Mouse (Mus musculus) hindbrain, embryonic 12.5 days (tissue): ENCODE measurements around the gene Gpatch3. TPM values are rescaled to one million over a fixed set of nuclear protein-coding genes. Genes with fewer than 3 reads are reported as not detected.

ENCODE experiments used
- ATAC-seq: fragments of 200-750 bp; cut with Nextera tagmentation; 2 replicates; pipeline ENCODE4 v1.8.0; 2017; ENCODE audit warnings: moderate TSS enrichment; ENCODE audit not compliant: low FRiP score
- H3K27ac ChIP-seq: fragments of 300-500 bp; sonication (generic); 2 replicates; pipeline ENCODE4 v1.5.1; 2016; ENCODE audit warnings: mild to moderate bottlenecking
- H3K27me3 ChIP-seq: fragments of 300-500 bp; sonication (generic); 2 replicates; pipeline ENCODE4 v1.6.1; 2016; ENCODE audit warnings: mild to moderate bottlenecking
- H3K36me3 ChIP-seq: fragments of 300-500 bp; sonication (generic); 2 replicates; pipeline ENCODE4 v1.6.1; 2016; ENCODE audit warnings: mild to moderate bottlenecking
- H3K4me1 ChIP-seq: fragments of 300-500 bp; sonication (generic); 2 replicates; pipeline ENCODE4 v1.6.1; 2016
- H3K4me2 ChIP-seq: fragments of 300-500 bp; sonication (generic); replicated peaks from 2 replicates; pipeline ENCODE4 v1.6.1; 2016; ENCODE audit warnings: mild to moderate bottlenecking
- H3K4me3 ChIP-seq: fragments of 300-500 bp; sonication (generic); 2 replicates; pipeline ENCODE4 v1.5.1; 2016; ENCODE audit warnings: mild to moderate bottlenecking
- H3K9ac ChIP-seq: fragments of 300-500 bp; sonication (generic); 2 replicates; pipeline ENCODE4 v1.6.1; 2016; ENCODE audit warnings: mild to moderate bottlenecking, moderate library complexity
- H3K9me3 ChIP-seq: fragments of 300-500 bp; sonication (generic); replicated peaks from 2 replicates; pipeline ENCODE4 v1.6.1; 2016; ENCODE audit warnings: mild to moderate bottlenecking
- WGBS: fragments of 180-500 bp; shearing (Covaris S2); methylation state at CpG from one replicate; pipeline ENCODE4 v1.1.7; 2016; 5-methylcytosine and 5-hydroxymethylcytosine counted together
- polyA plus RNA-seq: library from polyadenylated mRNA; unstranded; fragments of >200 nt; fragmentation: Nextera tagmentation; extraction: Ambion mirVana; gene quantifications from 2 replicates; pipeline ENCODE4 v1.2.1, GENCODE M21; 2016

Gene Gpatch3
- polyA plus RNA-seq, 1 experiment from 2014 or later: 12.8 TPM

DNA sequence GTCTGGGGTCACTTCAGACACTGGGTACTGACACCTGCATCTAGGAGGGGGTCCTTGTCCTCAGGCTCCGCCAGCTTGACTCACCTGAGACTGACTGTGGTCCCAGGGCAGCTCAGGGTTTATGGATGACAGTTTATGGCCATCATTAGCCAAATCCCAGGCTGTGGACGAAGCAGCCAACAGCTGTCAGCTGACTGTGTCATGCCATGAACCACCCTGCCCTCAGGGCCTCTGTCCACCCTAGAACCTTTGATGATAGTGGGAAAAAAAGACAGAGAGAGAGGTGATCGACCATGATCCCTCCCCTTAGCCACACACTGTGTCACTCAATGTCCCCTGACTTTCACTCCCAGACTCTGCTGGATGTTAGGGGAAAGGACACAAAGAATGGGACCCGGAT is 12.9 kb upstream of the Gpatch3 start:
- Histone ChIP-seq H3K9me3 (no peaks in the 10 kb centered on the region; the same call in 1 of the 2 replicates), H3K9ac (no peak overlapping the region), H3K4me1 (no peaks in the 10 kb centered on the region), H3K36me3 (no peaks in the 10 kb centered on the region), H3K27ac (no peak overlapping the region), H3K4me2 (no peak overlapping the region), H3K27me3 (no peaks in the 10 kb centered on the region), H3K4me3 (no peak overlapping the region)
- ATAC-seq: no peak
- 73% methylated on average over 4 of the region's 4 CpGs for WGBS

DNA sequence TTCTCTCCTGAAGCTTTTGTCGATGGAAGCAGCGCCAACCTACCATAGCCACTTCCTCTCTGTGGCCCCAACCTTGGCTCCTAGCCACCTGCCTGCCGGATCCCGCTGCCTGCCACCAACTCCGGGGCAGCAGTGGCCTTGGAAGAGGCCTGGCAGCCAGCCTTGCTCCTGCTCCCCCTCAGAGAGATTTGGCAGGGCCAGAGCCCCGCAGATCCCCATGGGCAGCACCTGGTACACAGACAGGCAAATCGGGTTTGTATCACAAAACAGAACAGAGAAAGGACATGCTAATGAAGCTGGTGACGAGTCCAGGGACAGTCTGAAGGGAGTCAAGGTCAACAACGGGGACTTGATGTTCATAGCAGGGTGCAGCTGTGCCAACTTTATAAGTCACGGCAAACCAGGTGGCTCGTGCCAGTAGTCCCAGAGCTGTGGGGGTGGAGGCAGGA is 11.4 kb upstream of the Gpatch3 start:
- Histone ChIP-seq H3K27me3 (no peaks in the 10 kb centered on the region), H3K4me2 (no peak overlapping the region), H3K27ac (no peak overlapping the region), H3K9ac (no peak overlapping the region), H3K36me3 (no peaks in the 10 kb centered on the region), H3K4me3 (no peak overlapping the region), H3K9me3 (no peaks in the 10 kb centered on the region; the same call in 1 of the 2 replicates), H3K4me1 (no peaks in the 10 kb centered on the region)
- no peak for ATAC-seq
- WGBS: 78% methylated on average over 11 of the region's 11 CpGs

DNA sequence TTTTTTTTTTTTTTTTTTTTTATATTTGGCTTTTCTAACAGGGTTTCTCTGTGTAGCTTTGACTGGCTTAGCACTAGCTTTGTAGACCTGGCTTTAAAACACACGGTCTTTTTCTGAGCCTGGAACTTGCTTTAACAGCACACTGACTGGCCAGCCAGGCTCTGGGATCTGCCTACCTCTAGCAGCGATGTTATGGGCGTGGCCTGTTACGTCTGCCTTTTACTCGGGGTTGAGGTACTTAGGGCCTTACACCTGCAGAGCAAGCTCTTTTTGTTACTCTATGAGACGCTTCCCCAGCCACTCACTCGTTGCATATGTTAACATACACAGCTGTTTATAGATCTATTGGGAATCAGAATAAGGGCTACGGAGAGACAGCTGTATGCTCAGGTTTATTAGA is 7.3 kb upstream of the Gpatch3 start:
- H3K27me3 ChIP-seq: no peaks in the 10 kb centered on the region
- no peak overlapping the region for H3K4me3 ChIP-seq
- H3K4me1 ChIP-seq: no peaks in the 10 kb centered on the region
- no peak overlapping the region for H3K4me2 ChIP-seq
- no peaks in the 10 kb centered on the region for H3K36me3 ChIP-seq
- ATAC-seq: no peak
- H3K9me3 ChIP-seq: no peaks in the 10 kb centered on the region; the same call in 1 of the 2 replicates
- H3K27ac ChIP-seq: no peak overlapping the region
- 29% methylated on average over 8 of the region's 8 CpGs for WGBS
- no peak overlapping the region for H3K9ac ChIP-seq

DNA sequence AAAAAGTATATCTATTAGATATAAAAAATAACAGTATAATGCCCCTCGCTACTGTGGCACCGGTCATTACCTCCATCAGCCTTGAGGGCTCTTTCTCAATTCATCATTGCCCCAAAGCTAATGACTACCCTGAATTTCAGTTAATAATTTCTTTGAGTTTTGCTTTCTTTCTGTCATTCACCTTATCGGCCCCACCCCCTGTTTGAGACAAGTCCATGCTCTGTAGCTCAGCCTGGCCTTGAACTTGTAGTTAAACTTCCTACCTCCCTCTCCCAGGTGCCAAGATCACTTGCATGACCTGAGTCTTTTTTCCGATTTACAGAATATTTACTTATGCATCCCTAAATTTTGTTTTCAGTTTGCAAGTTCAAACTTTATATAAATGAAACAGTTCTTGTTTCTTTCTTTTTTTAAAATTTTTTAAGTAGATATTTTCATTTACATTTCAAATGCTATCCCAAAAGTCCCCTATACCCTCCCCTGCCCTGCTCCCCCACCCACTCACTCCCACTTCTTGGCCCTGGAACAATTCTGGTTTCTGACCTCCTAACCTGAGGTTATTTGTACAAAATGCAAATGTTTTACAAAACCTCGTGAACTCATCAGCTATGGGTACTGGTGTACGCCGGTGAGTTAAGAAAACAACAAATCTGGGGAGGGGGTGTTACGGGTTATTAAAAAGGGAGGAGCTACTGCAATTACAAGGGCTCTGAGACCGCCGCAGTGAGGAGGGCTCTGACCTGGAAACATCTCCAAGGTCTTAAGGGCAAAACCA is 5.1 kb upstream of the Gpatch3 start:
- peaks cover 4% of the 10 kb centered on the region; the same call in 1 of the 2 replicates for H3K4me1 ChIP-seq
- no peaks in the 10 kb centered on the region for H3K36me3 ChIP-seq
- no peaks in the 10 kb centered on the region; the same call in 1 of the 2 replicates for H3K9me3 ChIP-seq
- H3K27ac ChIP-seq: no peak overlapping the region
- no peak overlapping the region for H3K9ac ChIP-seq
- H3K4me3 ChIP-seq: no peak overlapping the region
- ATAC-seq: no peak
- 72% methylated on average over 10 of the region's 10 CpGs for WGBS
- no peak overlapping the region for H3K4me2 ChIP-seq
- no peaks in the 10 kb centered on the region for H3K27me3 ChIP-seq

DNA sequence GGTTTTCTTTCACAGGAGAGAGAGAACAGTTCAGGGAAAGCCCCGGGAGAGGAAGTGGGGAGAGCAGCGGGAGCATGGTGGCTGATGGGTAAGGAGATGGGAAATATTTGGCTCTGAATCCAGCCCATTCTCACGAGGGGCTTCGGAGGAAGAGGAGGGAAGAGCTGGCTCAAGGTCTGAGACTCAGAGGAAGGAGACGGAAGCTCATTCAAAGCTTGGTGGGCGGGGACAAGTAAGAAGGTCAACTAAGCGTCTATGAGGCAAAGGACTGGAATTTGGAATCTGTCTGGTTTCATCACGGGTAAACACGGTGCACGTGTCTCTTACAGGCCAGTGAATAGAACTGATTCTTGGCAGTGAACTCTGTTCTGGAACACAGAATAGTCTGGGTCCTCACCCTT is 4.5 kb upstream of the Gpatch3 start:
- H3K9ac ChIP-seq: no peak overlapping the region
- peaks cover 4% of the 10 kb centered on the region; the same call in 1 of the 2 replicates for H3K4me1 ChIP-seq
- no peak overlapping the region for H3K4me3 ChIP-seq
- no peak for ATAC-seq
- H3K4me2 ChIP-seq: no peak overlapping the region
- H3K9me3 ChIP-seq: no peaks in the 10 kb centered on the region
- no peaks in the 10 kb centered on the region for H3K36me3 ChIP-seq
- H3K27ac ChIP-seq: no peak overlapping the region
- 60% methylated on average over 10 of the region's 10 CpGs for WGBS
- no peaks in the 10 kb centered on the region for H3K27me3 ChIP-seq

DNA sequence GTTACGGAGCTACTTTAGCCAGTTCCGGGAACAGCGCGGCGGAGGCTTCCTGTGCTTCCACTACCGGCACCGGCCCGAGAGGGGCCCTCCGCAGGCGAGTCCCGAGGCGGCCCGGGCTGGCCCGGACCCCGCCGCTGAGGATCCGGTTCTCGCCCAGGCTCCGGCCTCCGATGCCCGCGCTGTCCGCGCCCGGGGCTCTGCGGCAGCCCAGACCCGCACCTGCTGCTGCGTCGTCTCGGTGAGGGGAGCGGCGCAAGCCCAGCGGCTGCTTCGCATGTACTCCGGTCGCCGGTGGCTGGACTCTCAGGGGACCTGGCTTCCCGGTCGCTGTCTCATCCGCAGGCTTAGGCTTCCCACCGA is 278 bp downstream of the Gpatch3 start:
- Histone ChIP-seq H3K4me1 (peaks cover 12% of the 10 kb centered on the region), H3K27me3 (no peaks in the 10 kb centered on the region), H3K4me3 (peak overlapping the region; percentile 100), H3K9me3 (no peaks in the 10 kb centered on the region), H3K36me3 (peaks cover 21% of the 10 kb centered on the region), H3K27ac (peak overlapping the region; percentile 87; the same call in 1 of the 2 replicates), H3K4me2 (peak overlapping the region; percentile 83), H3K9ac (peak overlapping the region; percentile 90)
- WGBS: under 1% methylated on average over 38 of the region's 41 CpGs
- ATAC-seq: no peak; the same call in none of the 2 replicates

DNA sequence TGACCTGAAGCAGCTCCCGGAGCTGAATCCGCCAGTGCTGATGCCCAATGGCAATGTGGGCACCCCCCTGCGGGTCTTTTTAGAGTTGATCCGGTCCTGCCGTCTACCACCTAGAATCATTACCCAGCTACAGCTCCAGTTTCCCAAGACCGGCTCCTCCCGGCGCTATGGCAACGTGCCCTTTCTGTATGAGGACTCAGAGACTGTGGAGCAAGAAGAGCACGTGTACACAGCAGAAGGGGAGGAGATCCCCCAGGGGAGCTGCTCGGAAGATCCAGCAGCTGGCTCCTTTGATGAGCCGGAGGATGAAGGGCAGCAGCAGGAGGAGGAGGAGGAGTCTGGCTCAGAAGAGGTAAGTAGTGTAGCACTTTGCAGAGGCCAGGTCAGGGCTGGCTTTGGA is 3.4 kb downstream of the Gpatch3 start:
- H3K4me1 ChIP-seq: peaks cover 12% of the 10 kb centered on the region
- peaks cover 36% of the 10 kb centered on the region for H3K36me3 ChIP-seq
- no peak overlapping the region for H3K4me3 ChIP-seq
- WGBS: 64% methylated on average over 12 of the region's 12 CpGs
- no peak overlapping the region for H3K27ac ChIP-seq
- no peaks in the 10 kb centered on the region for H3K27me3 ChIP-seq
- no peak overlapping the region for H3K4me2 ChIP-seq
- no peaks in the 10 kb centered on the region for H3K9me3 ChIP-seq
- no peak overlapping the region for H3K9ac ChIP-seq
- no peak for ATAC-seq

DNA sequence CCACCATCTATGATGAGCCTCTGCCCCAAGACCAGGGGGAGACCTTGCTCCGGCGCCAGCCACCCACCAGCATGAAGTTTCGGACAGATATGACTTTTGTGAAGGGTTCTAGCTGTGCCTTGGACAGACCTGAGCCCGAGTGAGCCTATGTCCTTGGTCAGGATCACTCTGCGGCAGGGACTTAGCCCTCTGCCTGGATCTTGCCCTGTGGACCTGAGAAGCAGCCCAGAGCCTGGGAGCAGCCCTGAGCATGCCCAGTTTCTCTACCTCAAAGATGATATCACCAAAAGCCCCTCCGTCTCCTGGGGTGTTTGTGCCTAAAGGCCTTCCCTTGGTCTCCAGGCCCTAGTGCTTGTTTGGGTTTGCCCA is 9.1 kb downstream of the Gpatch3 start:
- H3K9me3 ChIP-seq: no peaks in the 10 kb centered on the region
- peak overlapping the region; percentile 96 for H3K4me3 ChIP-seq
- WGBS: 64% methylated on average over 6 of the region's 6 CpGs
- peaks cover 13% of the 10 kb centered on the region for H3K4me1 ChIP-seq
- peak overlapping the region; percentile 88 for H3K9ac ChIP-seq
- H3K27me3 ChIP-seq: no peaks in the 10 kb centered on the region
- 0 out of 2 replicates have a peak, but pooled peaks have one; percentile 19 for ATAC-seq
- H3K4me2 ChIP-seq: peak overlapping the region; percentile 100
- H3K27ac ChIP-seq: peak overlapping the region; percentile 79
- peaks cover 53% of the 10 kb centered on the region for H3K36me3 ChIP-seq

DNA sequence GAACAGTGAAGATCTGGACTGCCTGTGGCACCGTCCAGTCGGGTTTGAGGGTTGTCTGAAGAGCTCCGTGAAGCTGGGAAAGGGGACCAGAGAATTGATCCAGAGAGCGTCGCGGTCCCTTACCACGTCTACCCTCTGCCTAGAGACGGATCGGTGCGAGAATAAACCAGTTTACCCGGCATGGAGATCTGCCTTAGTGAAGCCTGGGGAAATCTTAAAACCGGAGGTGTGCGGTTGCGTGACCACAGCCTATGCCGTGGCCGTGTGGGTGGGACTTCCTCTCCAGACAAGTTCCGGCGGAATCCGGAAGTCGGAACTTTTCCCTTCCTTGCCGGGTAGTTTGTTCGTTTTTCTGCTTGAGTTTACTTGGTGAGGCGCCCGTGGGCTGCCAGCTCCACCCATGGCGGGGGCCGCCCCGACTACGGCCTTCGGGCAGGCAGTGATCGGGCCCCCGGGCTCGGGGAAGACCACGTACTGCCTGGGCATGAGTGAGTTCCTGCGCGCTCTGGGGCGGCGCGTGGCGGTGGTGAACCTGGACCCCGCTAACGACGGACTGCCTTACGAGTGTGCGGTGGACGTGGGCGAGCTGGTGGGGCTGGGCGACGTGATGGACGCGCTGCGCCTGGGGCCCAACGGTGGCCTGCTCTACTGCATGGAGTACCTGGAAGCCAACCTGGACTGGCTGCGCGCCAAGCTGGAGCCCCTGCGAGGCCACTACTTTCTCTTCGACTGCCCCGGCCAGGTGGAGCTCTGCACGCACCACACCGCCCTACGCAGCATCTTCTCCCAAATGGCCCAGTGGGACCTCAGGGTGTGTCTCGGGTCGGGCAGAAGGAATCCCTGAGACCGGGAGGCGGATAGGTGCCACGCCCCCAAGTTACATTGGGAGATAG is 9.8 kb downstream of the Gpatch3 start, which contains the start of gene Gpn2:
Gpn2 (plus strand) TSS at position 304 of the 893 bp plus-strand sequence.
- Histone ChIP-seq H3K36me3 (peaks cover 51% of the 10 kb centered on the region), H3K4me3 (peak within 1 kb of the TSS; percentile 96), H3K27me3 (no peaks in the 10 kb centered on the region), H3K27ac (peak within 1 kb of the TSS; percentile 79), H3K9ac (peak within 1 kb of the TSS; percentile 88), H3K4me2 (peak within 1 kb of the TSS; percentile 100), H3K4me1 (peaks cover 13% of the 10 kb centered on the region), H3K9me3 (no peaks in the 10 kb centered on the region)
- peak; percentile 81 for ATAC-seq
- WGBS: 3% methylated on average over 65 of the region's 65 CpGs

DNA sequence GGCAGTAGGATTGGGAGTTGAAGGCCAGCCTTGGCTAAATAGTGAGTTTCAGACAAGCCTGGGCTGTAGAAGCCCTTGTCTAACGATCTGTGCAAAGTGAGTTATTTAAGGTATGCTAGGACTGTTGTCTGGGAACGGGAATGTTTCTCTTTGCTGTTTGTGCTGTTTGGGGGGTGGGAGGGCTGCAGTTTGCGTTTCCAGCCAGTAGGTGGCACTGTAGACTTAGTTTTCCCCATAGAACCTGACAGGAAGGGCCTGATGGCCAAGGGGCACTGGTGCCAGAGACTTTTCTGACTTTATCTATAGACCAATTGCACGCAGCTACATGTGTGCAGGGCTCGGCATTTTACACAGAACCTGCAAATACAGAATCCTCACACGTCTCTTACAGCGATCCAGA is 18.0 kb downstream of the Gpatch3 start:
- ATAC-seq: no peak
- H3K9me3 ChIP-seq: no peaks in the 10 kb centered on the region
- H3K27ac ChIP-seq: no peak overlapping the region
- H3K4me1 ChIP-seq: no peaks in the 10 kb centered on the region; the same call in 1 of the 2 replicates
- H3K4me2 ChIP-seq: no peak overlapping the region
- peaks cover 41% of the 10 kb centered on the region for H3K36me3 ChIP-seq
- 34% methylated on average over 7 of the region's 7 CpGs for WGBS
- H3K27me3 ChIP-seq: 0 out of 2 replicates have a peak, but pooled peaks cover 8% of the 10 kb centered on the region
- no peak overlapping the region for H3K9ac ChIP-seq
- no peak overlapping the region for H3K4me3 ChIP-seq

DNA sequence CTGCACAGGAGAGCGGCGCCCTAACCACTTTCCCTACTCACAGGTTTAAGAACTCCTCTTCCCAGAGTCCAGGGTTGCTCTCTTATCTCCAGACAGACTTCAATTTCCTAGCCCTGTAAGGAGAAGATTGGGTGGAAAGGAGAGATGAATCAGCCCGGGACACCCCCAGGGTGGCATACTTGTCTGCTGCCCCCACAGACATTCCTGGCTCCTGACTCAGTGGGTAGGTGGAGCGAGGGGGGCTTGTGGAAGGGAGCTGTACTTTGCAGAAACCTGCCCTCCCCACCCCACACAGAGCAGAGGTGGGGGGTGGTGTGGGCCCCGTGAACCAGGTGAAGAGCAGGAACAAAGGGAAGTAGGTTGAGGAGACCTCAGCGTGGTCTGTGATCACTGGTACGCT is 21.0 kb downstream of the Gpatch3 start:
- ATAC-seq: no peak
- Histone ChIP-seq H3K9ac (peak overlapping the region; percentile 8; the same call in 1 of the 2 replicates), H3K4me3 (no peak overlapping the region), H3K27me3 (peaks cover 37% of the 10 kb centered on the region), H3K4me1 (peaks cover 11% of the 10 kb centered on the region), H3K9me3 (no peaks in the 10 kb centered on the region), H3K36me3 (peaks cover 13% of the 10 kb centered on the region), H3K27ac (no peak overlapping the region), H3K4me2 (no peak overlapping the region)
- WGBS: 66% methylated on average over 7 of the region's 7 CpGs

DNA sequence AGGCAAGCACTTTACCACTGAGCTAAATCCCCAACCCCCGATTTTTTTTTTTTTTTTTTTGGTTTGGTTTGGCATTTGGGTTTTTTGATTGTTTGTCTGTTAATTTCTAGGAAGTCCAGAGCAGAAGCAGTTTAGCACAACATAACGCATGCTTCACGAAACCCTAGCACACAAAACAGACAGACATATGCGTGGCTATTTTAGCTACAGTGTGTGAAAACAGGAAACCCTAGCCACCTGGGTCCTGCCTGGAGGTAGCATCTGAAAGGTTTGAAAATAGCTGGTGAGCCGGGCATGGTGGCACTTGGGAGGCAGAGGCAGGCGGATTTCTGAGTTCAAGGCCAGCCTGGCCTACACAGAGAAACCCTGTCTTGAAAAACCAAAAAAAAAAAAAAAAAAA is 21.5 kb downstream of the Gpatch3 start:
- Histone ChIP-seq H3K27ac (no peak overlapping the region), H3K4me2 (no peak overlapping the region), H3K27me3 (peaks cover 43% of the 10 kb centered on the region), H3K36me3 (peaks cover 8% of the 10 kb centered on the region), H3K9ac (no peak overlapping the region), H3K4me3 (no peak overlapping the region), H3K4me1 (peaks cover 11% of the 10 kb centered on the region), H3K9me3 (no peaks in the 10 kb centered on the region)
- ATAC-seq: no peak
- 79% methylated on average over 6 of the region's 6 CpGs for WGBS
